Mouse (Mus musculus) liver, adult (tissue): ENCODE results near the gene Add1.

Source experiments
- GATA4 ChIP-seq: IDR thresholded peaks from 2 replicates; pipeline ENCODE4 v1.6.1; 2014; ENCODE audit warnings: mild to moderate bottlenecking, low read length; ENCODE audit not compliant: insufficient replicate concordance

Gene Add1

DNA sequence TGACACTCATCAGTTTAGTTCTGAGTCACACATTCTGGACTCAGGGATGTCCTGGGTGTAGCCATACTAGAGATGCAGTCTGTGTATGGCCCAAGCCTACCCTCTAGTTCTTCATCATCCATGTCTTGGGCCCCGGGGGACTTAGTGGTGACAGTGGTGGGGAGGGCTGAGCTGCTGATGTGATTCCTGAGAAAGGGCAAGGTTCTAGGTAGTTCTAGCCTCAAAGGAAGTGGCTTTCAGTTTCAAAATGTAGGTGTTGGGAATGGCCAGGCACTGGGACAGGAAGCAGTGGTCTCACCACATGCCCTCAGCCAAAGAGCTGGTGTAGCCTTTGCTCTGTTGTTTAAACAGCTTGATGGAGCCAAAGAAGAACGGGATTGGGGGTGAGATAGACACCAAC, 34.3 kb upstream of the Add1 start:
- no peak for TF ChIP-seq GATA4

DNA sequence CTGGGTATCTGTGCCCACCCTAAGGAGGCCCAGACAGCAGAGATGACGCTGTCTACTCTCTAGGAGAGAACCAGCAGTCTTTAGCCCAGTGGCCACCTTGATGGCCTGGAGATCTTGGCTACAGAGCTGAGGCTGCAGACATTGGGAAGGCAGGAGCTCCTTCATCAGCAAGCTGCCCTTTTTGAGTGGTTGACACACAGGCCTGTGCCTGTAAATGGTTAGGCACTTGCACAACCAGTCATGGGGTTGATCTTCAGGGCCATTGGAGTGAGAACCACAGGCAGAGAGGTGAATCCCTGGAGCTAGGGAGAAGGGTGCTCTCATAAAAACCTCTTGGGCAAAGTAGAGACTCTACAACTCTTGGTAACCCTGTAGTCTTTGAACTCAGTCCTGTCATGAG, 31.3 kb upstream of the Add1 start:
- no peak for TF ChIP-seq GATA4

DNA sequence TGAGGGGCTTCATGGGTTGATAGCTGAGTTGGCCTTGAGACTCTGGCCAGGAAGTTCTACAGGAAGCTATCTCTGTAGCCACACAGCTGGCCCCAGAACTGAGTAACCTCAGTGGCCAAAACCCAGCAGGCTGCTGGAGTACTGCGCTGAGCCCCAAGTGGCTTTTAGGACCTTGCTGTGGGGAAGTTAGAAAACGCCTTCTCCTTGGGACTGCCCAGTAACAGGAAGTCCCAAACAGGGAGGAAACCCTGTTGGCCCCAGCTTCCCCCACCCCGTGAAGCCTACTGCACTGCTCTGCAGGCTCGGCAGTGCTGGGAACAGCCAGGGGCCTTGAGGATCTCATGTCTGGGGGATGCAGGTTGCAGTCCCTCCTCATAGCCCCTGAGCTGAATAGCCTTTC, 30.4 kb upstream of the Add1 start:
- TF ChIP-seq GATA4, result no peak

DNA sequence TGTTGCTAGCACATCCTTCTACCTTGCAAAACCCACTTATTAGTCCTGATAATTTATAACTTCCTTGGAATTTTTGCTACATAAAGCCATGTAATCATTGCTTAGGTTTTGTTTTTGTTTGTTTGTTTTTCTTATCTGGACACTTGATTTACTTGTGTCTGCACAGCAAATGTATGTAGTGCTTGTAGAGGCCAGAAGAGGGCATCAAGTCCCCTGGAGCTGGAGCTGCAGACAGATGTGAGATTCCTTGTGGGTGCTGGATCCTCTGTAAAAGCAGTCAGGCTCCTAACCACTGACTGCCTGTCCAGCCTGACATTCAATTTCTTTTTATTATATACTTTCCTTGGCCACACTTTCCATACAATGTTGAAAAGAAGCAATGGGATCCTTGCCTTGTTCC, 26.1 kb upstream of the Add1 start:
- no peak for TF ChIP-seq GATA4

DNA sequence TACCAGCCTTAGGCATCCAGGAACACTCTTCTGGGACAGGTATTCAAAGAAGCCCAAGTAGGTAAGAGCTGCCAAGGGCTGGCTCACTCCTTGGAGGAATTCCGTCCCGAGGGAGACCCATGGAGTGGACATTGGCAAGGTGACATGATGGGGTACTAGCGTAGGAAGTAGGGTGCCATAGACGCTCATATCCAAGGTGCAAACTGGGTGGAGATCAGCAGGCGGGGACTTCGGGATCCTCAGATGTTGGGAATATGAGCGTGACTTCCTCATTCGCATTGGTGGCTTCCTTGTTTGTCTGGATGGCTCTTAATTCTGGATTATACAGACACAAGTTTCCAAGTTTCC, 24.4 kb upstream of the Add1 start:
- no peak for TF ChIP-seq GATA4

DNA sequence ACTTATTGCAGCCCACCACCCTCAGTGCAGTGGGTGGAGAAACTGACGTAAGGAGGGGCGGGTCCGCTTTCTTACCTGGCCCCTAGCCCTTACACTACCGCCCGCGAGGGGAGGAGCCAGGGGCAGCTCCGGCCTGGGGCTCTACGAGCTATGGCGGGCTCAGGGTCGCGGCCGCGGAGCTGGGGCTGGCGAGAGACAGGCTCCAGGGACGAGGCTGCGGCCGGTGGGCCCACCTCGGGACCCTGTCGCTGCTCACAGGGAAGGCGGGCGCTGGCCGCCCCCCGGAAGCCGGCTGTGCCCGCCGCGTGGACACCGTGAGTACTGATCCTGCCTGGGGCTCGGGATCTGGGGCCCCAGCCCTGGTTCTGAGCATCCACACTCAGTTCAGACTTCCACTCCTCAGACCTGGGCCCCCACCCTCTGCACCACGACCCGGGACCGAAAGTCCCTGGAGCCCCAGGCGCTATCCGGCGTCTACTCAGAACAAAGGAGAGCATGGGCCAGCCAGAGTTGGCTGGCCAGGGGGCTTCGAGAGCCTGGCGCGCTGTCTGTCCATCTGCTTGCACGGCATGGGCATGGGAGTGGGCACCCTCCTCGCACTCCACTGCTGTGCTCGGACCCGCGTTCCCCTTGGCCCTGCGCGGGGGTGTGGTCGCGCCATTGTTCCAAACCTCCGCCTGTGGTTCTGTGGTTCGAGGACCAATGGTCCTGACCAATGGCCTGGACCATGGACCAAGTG, 23.8 kb upstream of the Add1 start:
- TF ChIP-seq GATA4, result no peak

DNA sequence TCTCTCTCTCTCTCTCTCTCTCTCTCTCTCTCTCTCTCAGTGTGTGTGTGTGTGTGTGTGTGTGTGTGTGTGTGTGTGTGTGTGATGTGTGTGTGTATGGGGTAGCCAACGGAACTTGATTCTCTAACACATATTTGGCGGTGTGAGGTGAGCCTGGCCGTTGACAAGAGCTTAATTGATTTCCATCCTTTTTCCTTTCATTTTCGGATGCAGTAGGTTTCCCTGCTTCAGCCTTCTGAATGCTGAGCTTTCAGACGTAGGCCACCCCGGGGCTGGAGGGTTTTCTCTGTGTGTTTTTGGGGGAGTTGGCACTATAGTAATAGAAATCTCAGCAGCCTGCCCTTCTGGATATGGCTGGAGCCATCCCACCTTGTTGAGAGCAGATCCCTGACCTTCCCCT, 23.2 kb upstream of the Add1 start:
- TF ChIP-seq GATA4, result no peak

DNA sequence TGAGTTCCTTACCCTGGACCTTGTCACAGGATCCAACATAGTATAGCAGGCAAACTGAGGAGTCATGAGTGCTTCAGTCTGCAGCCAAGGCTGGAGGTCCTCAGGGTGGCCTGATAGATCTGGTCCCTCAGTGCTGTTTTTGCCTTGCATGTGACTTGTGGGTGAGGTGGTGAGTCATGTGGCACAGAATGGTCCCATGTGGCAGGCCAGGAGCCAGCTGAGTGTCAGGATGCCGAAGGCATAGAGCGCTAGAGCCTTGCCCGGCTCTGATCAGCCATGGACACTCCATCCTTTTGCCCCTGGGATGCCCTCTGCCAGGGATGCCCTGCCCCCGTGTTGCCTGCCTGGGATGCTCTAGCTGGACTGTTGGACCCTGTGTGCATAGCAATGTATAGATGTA, 21.6 kb upstream of the Add1 start:
- no peak for TF ChIP-seq GATA4

DNA sequence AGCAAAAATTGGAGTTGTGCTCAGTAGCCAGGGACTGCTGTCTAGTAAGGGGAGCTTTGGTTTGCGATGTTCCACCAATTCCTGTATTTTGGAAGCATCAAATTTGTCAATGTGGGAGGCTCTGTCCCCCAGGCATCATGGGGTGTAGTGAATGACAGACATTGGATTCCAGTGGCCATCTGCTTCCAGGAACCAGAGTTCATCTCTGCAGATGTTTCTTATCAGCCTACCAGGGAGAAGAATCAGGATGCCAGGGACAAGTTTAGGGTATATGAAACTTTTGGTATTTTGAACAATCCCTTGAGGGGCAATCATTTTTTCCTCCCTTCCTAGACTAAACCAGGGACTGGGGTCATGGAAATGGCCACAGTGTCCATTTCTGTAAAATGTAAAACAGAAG, 9.6 kb upstream of the Add1 start:
- no peak for TF ChIP-seq GATA4

DNA sequence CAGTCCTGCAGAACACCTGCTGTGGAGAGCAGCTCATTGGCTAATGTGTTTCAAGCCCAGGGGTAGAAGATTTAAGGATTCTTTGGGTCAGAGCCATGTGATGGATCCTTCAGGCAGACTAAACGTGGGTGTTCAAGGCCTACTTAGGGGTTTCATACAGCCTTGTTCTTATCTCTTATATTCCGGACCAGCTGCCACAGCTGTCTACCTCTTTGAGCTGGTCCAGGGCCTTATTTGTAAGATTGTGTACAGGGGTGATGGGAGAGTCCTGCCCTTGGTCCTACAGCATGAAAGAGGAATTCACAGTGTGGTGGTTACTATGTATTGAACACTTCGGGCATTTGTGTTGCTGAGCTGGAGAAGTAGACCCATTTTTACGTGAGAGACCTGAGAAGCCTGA, 9.2 kb upstream of the Add1 start:
- no peak for TF ChIP-seq GATA4

DNA sequence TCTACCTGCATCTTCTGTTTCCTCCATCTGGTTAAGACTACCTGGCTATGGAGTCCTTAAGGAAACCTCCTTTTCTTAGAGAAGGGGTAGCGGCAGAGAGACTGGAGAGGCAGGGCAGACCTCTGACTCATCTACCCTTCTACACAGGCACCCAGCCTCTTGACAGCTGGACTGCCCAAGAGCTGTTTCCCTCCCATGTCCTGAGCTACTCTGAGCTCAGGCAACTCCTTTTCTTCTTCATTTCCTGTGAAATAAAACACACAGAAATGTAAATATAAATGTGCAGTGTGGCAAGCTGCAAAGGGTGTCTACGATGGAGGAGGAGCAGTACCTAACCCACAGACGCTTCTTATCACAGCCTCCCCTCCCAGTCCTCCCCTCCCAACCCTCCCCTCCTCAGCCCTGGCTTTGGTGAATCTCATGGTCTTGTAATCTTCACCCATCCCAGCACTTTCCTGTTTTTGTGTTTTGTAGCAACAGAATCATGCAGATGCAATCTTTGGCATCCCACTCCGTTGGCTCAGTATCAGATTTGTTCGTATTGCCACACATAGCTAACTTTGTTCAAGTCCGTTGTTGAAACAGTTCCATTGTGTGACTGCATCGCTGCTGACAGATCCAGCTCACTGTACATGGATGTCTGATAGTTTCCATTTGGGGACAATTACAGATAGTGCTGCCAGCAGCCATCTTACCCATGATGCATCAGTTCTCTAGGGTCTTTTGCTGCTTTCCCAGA, 7.8 kb upstream of the Add1 start:
- TF ChIP-seq GATA4, result no peak

DNA sequence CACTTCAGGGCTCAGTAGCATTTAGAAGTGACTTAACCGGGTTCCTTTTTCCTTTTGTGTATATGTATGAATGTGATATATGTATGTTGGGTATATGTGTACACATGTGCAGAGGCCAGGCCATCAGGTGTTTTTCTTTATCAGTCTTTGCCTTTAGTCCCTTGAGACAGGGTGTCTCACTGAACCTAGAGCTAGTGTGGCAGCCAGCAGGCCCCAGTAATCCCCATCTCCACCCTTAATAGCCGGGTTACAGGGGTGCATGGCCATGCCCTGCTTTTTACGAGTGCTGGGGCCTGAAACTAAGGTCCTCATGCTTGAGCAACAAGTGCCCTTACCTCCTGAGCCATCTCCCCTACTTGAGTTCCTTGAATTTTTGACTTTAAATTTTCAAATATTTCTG, 1.9 kb upstream of the Add1 start:
- no peak for TF ChIP-seq GATA4

DNA sequence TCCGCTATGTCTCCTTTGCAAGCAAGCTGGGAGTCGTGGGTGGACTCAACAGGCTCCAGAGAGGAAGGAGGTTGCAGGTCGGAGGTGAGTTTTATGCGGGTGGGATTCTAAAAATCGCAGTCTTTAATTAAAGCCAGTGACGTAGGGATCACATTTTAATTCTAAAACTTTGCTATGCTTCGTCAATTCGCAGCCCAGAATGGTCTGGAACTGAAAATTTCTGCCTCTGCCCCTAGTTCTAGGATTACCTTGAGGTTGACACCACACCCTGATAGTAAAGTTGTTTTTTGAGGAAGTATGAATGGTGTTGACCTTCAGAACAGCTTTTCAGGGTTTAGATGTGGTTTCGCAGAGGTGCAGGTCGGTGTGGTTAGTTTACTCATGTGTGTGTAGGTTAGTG, 1.3 kb downstream of the Add1 start:
- TF ChIP-seq GATA4, result no peak

DNA sequence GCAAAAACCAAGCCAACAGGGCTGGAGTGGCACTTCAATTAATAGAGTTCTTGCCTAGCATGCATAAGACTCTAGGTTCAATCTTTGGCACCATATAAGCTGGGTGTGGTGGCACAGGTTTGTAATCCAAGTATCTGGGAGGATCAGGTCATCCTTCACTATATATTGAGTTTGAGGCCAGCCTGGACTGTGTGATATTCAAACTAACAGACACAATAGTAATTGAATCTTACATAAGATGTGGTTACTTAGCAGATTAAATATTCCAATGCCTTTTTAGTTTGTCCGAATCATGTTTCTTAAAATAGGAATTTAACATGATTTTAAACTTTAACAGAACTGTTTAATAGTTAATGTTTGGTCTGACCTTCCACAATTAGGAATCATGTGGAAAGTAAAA, 2.8 kb downstream of the Add1 start:
- TF ChIP-seq GATA4, result no peak

DNA sequence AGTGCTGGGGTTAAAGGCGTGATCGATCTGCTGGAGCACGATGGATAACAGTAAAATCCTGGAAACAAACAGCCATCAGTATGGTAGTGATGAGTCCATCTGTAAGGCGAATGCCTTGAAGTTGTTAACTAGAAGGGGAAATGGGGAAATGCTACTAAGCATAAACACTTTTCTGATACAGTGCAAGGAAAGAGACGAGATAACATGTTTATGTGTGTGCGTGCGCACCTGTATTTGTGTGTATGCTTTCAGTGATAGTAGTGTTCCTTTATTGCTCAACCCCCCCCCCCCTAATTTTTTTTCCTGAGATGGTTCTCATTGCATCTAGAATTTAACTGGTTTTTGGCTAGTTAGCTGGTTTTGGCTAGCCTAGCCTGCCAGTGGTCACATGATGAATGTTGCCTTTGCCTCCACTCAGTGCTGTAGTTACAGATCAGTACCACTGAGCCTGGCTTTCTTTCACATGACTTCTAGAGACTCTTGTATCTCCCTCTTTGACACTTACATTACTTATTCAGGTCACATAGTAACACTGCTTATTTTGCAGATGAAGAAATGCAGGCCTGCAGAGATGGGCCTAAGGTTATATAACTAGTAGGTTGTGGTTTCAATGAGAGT, 4.7 kb downstream of the Add1 start:
- TF ChIP-seq GATA4, result no peak

DNA sequence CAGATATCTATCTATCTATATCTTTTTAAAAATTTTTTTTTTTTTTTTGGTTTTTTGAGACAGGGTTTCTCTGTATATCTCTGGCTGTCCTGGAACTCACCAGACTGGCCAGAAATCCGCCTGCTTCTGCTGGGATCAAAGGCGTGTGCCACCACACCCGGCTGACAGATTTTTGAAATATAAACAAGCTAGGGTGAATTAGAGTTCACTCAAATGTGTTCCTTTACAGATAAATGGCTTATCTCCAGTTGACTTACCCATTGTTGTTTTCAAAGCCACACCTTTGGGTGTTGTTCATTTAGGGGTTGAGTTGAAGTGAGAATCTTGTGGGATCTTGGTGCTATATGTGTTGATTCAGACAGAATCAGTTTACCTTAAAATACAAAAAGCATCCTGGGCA, 5.9 kb downstream of the Add1 start:
- TF ChIP-seq GATA4, result no peak

DNA sequence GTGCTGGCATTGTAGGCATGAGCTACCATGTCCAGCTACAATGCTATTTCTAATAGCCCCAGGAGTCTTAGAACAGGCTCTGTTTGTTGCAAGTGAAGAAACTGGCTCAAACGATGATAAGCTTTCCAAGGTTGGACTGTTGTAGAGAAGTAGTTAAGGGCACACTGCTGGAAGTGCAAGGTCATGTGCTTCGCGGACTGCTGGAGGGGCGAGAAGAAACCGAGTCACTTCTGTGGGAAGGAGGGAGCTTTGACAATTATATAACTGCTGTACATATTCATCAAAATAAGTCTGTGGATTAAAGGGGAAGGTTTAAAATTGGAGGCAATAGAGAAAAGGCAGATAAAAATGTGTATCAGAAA, 8.8 kb downstream of the Add1 start:
- no peak for TF ChIP-seq GATA4
